Mouse (Mus musculus) thymus, adult 2 months (tissue): ENCODE measurements at regions not wholly inside any gene's neighbourhood (a gene's known extent, or its start where the extent isn't known, plus 50 kb on each side); places are given as distances from the start of the nearest gene placed in this dataset.

Experiments used
- DNase-seq: peaks from one replicate; pipeline ENCODE4 v3.0.0; 2021
- H3K27ac ChIP-seq: fragments of 200-500 bp; 2 replicates; pipeline ENCODE4 v1.5.1; 2012; ENCODE audit warnings: low read length, control low read depth; ENCODE audit not compliant: control insufficient read depth, insufficient read depth
- H3K27me3 ChIP-seq: fragments of 200-500 bp; 2 replicates; pipeline ENCODE4 v1.6.1; 2012; ENCODE audit warnings: mild to moderate bottlenecking, low read length, moderate library complexity, mixed read lengths; ENCODE audit not compliant: control insufficient read depth, insufficient read depth
- H3K36me3 ChIP-seq: fragments of 200-500 bp; 2 replicates; pipeline ENCODE4 v1.6.1; 2012; ENCODE audit warnings: mild to moderate bottlenecking, low read length, moderate library complexity; ENCODE audit not compliant: control insufficient read depth, insufficient read depth
- H3K4me1 ChIP-seq: fragments of 200-500 bp; replicated peaks from 2 replicates; pipeline ENCODE4 v1.6.1; 2012; ENCODE audit warnings: low read length; ENCODE audit not compliant: control insufficient read depth, insufficient read depth
- H3K4me3 ChIP-seq: fragments of 200-500 bp; 2 replicates; pipeline ENCODE4 v1.5.1; 2012; ENCODE audit warnings: mild to moderate bottlenecking, low read length, control low read depth, moderate library complexity; ENCODE audit not compliant: control insufficient read depth, insufficient read depth
- CTCF ChIP-seq: fragments of 200-500 bp; IDR thresholded peaks from 2 replicates; pipeline ENCODE4 v1.5.1; 2012; ENCODE audit warnings: mild to moderate bottlenecking, control low read depth, low read length, moderate library complexity, borderline replicate concordance; ENCODE audit not compliant: control insufficient read depth, poor library complexity, insufficient read depth; ENCODE audit errors: extremely low read depth
- POLR2A ChIP-seq: fragments of 200-500 bp; IDR thresholded peaks from 2 replicates; pipeline ENCODE4 v1.6.1; 2012; ENCODE audit warnings: mild to moderate bottlenecking, low read length, control low read depth, moderate library complexity; ENCODE audit not compliant: control insufficient read depth, poor library complexity, insufficient read depth; ENCODE audit errors: extremely low read depth
- WGBS: fragments of 180-500 bp; shearing (Covaris S2); methylation state at CpG from one replicate; pipeline ENCODE4 v1.1.7; 2018; 5-methylcytosine and 5-hydroxymethylcytosine counted together

DNA sequence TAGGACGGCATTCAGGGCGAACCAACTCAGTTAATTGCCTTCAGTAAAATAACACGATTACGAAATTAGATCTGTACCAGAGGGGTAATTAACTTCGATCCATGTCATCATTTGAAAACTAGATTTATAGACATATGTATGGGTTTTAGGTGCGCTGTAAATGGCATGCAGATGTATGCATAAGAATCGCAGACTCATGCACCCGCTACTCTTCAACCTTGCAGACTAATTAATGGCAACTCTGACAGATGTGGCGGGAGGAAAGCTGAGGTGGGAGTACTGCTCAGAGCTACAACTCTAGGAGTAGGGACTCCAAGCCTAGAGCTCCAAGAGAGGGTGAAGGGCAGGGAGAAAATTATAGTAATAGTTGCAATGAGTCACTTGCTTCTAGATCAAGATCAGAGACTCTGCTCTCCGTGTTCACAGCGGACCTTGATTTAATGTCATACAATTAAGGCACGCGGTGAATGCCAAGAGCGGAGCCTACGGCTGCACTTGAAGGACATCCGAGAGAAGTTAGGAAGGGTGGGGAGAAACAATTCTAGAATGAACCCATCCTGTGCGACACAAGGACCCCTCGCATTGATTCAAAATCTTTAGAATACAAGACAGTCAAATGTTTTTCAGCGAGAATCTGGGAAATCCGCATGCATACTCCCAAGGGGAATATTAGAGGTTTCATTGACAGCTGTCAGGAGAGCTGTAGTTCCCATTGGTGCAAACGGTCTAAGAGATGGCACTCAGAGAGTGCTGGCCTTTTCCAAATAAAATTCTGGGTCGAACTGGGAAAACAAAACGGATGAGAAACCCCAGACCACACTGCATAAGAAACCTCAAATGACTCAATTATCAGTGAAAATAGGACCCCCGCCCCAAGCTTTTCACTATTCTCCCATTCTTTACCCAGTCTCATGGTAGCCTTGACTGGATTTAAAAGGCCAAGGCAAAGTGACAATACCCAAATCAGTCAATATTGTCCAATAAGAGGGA, 152.6 kb upstream of the Cypt12 start:
- WGBS: 11% methylated on average over 24 of the region's 24 CpGs
- Histone ChIP-seq H3K4me1 (no peaks in the 10 kb centered on the region), H3K36me3 (no peaks in the 10 kb centered on the region), H3K27ac (no peak overlapping the region), H3K4me3 (no peak overlapping the region), H3K27me3 (0 out of 2 replicates have a peak, but pooled peaks cover 4% of the 10 kb centered on the region)
- no peak for TF ChIP-seq POLR2A
- TF ChIP-seq CTCF: no peak
- no peak for DNase-seq

DNA sequence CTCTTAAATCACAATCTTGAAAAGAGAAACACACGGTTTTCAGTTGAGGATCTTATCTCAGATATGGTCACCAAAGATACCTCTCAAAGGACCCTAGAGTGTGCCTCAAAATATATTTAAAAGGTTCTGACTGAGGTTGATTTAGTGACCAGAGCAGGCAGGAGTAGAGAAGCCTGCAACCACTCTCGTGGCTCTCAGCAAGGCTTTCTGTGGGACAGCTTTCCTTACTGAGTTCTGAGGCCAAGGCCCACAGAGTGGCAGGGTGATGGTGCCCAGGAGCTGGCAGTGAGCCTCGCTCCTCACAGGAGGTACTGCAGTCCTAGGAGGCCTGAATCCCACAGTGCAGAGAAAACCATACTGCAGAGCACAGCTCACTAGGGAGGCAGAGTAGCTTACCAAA, 151.4 kb upstream of the Cypt12 start:
- Histone ChIP-seq H3K4me1 (no peaks in the 10 kb centered on the region), H3K4me3 (no peak overlapping the region), H3K27ac (no peak overlapping the region), H3K36me3 (no peaks in the 10 kb centered on the region), H3K27me3 (0 out of 2 replicates have a peak, but pooled peaks cover 4% of the 10 kb centered on the region)
- WGBS: 22% methylated on average over 3 of the region's 3 CpGs
- TF ChIP-seq CTCF (no peak), POLR2A (no peak)
- DNase-seq: no peak

DNA sequence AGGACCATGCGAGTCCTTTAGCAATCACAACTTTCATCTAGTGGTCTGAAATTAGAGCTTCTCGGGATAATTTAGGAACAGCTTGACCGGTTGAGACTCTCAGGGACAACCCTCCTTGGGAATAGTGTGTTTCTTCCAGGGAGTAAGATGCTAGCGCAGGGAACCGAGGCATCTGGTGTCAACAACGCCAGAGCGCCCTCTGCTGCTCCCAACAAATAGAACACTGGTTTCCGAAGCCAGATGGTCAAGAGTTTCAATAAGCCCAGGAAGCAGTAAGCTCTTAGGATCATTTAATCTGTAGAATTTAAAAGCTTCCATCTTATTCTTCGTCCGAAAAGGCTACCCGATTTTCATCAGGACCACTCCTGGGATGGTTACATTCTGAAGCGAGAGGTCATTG, 149.8 kb upstream of the Cypt12 start:
- WGBS: 12% methylated on average over 12 of the region's 12 CpGs
- DNase-seq: no peak

DNA sequence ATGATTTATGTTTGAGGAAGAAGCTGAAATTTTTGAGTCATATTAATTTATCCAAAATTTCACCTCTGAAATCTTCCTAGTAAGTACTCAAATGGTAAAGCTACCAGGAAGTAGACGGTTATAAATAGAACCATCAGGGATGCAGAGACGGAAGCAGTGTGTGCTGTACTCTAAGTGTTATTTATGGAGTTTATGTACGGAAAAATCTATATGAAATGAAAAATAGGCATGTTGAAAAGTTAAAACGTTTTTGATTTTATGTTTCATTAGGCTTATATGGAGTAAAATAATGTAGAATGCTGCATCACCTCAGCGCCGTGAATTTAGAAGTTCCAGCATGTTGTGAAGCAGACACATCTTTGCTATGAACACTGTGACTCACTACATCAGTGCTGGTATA, 149.1 kb upstream of the Cypt12 start:
- no peak overlapping the region for H3K4me3 ChIP-seq
- no peaks in the 10 kb centered on the region for H3K36me3 ChIP-seq
- WGBS: 18% methylated on average over 6 of the region's 6 CpGs
- TF ChIP-seq CTCF: no peak
- no peak for TF ChIP-seq POLR2A
- 0 out of 2 replicates have a peak, but pooled peaks cover 4% of the 10 kb centered on the region for H3K27me3 ChIP-seq
- H3K27ac ChIP-seq: no peak overlapping the region
- no peak for DNase-seq
- no peaks in the 10 kb centered on the region for H3K4me1 ChIP-seq

More for the DNA sequence above, 149.8 kb upstream of the Cypt12 start:
- Histone ChIP-seq H3K4me3 (no peak overlapping the region), H3K4me1 (no peaks in the 10 kb centered on the region), H3K27ac (no peak overlapping the region), H3K27me3 (0 out of 2 replicates have a peak, but pooled peaks cover 4% of the 10 kb centered on the region), H3K36me3 (no peaks in the 10 kb centered on the region)
- no peak for TF ChIP-seq POLR2A
- no peak for TF ChIP-seq CTCF

DNA sequence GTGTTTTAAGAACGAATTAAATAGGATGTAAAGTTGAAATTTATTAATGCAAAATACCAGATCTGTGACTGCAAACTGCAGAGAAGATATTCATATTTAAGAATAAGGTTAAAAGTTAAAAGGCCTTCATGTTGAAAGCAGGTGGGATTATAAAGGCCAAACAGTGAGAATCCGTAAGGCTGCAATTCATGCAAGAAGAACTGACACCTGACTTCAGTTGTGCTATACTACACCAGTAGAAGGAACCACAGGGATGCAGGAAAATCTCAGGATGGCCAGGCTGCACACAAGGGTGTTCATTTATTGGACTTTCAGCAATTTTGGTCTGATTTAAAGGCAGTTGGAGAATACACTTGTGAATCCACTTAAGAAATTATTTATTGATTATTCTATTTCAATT, 147.4 kb upstream of the Cypt12 start:
- no peak overlapping the region for H3K4me3 ChIP-seq
- TF ChIP-seq POLR2A: no peak
- WGBS: 83% methylated on average over 2 of the region's 2 CpGs

DNA sequence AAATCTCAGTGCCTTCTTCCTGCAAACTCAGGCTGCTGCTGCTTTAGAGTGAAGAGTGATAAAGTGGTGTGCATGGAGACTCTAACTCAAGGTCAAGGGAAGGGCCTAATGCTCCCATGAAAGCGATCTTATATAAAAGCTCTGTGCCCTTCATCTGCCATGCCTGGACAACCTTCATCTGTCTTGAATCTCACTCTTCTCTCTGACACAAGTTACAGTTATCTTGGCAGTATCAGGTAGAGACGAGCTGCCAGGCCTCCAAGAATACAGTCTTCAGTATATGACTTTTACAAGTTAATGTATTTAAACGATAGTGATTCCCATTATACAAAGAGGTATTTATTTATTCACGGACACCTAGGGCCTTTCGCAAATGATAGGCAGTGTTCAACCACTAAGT, 146.7 kb upstream of the Cypt12 start:
- WGBS: 91% methylated on average over 5 of the region's 5 CpGs
- no peak for DNase-seq
- TF ChIP-seq CTCF (no peak), POLR2A (no peak)
- no peak overlapping the region for H3K27ac ChIP-seq
- H3K27me3 ChIP-seq: no peaks in the 10 kb centered on the region
- H3K4me3 ChIP-seq: no peak overlapping the region
- no peaks in the 10 kb centered on the region for H3K4me1 ChIP-seq
- H3K36me3 ChIP-seq: no peaks in the 10 kb centered on the region

More for the DNA sequence above, 147.4 kb upstream of the Cypt12 start:
- H3K27me3 ChIP-seq: no peaks in the 10 kb centered on the region
- no peak for DNase-seq
- H3K4me1 ChIP-seq: no peaks in the 10 kb centered on the region
- H3K27ac ChIP-seq: no peak overlapping the region
- H3K36me3 ChIP-seq: no peaks in the 10 kb centered on the region
